Mouse (Mus musculus) forebrain, embryonic 15.5 days (tissue): ENCODE results near the gene Nfasc. TPM values are rescaled to one million over a fixed set of nuclear protein-coding genes. Genes with fewer than 3 reads are reported as not detected.

Experiments used
- ATAC-seq: fragments of 200-750 bp; cut with Nextera tagmentation; replicated peaks from 2 replicates; pipeline ENCODE4 v1.8.0; 2017; ENCODE audit warnings: mild to moderate bottlenecking, moderate TSS enrichment, moderate library complexity
- H3K27ac ChIP-seq: fragments of 300-500 bp; sonication (generic); replicated peaks from 2 replicates; pipeline ENCODE4 v1.5.1; 2015; ENCODE audit warnings: mild to moderate bottlenecking, inconsistent platforms
- H3K27me3 ChIP-seq: fragments of 300-500 bp; sonication (generic); 2 replicates; pipeline ENCODE4 v1.6.1; 2015; ENCODE audit warnings: inconsistent platforms
- H3K36me3 ChIP-seq: fragments of 300-500 bp; sonication (generic); 2 replicates; pipeline ENCODE4 v1.6.1; 2015; ENCODE audit warnings: mild to moderate bottlenecking, inconsistent platforms
- H3K4me1 ChIP-seq: fragments of 300-500 bp; sonication (generic); 2 replicates; pipeline ENCODE4 v1.6.1; 2015; ENCODE audit warnings: inconsistent platforms
- H3K4me2 ChIP-seq: fragments of 300-500 bp; sonication (generic); replicated peaks from 2 replicates; pipeline ENCODE4 v1.6.1; 2015; ENCODE audit warnings: mild to moderate bottlenecking, inconsistent platforms
- H3K4me3 ChIP-seq: fragments of 300-500 bp; sonication (generic); 2 replicates; pipeline ENCODE4 v1.5.1; 2015; ENCODE audit warnings: mild to moderate bottlenecking, inconsistent platforms
- H3K9ac ChIP-seq: fragments of 300-500 bp; sonication (generic); replicated peaks from 2 replicates; pipeline ENCODE4 v1.6.1; 2015; ENCODE audit warnings: mild to moderate bottlenecking, inconsistent platforms
- H3K9me3 ChIP-seq: fragments of 300-500 bp; sonication (generic); 2 replicates; pipeline ENCODE4 v1.6.1; 2016; ENCODE audit warnings: inconsistent platforms
- WGBS: fragments of 180-500 bp; shearing (Covaris S2); methylation state at CpG from one replicate; pipeline ENCODE4 v1.1.7; 2015; ENCODE audit warnings: mixed read lengths; 5-methylcytosine and 5-hydroxymethylcytosine counted together
- polyA plus RNA-seq: library from polyadenylated mRNA; unstranded; fragments of >200 nt; fragmentation: Nextera tagmentation; extraction: Ambion mirVana; gene quantifications from 2 replicates; pipeline ENCODE4 v1.2.1, GENCODE M21; 2015

Nfasc gene
- polyA plus RNA-seq, 1 experiment from 2014 or later, result 51.5 TPM

GRCm38 (mm10) chr1:132530631-132531191, 210.9 kb downstream of the Nfasc start:
- Histone ChIP-seq H3K9ac (no peak overlapping the region), H3K27ac (peak overlapping the region; percentile 51), H3K4me2 (no peak overlapping the region), H3K4me1 (peaks cover 50% of the 10 kb centered on the region), H3K9me3 (no peaks in the 10 kb centered on the region), H3K4me3 (no peak overlapping the region), H3K27me3 (no peaks in the 10 kb centered on the region), H3K36me3 (peaks cover 11% of the 10 kb centered on the region)
- ATAC-seq, result peak; percentile 37; the same call in 1 of the 2 replicates
- under 1% methylated on average over 5 of the region's 5 CpGs for WGBS

- Histone ChIP-seq H3K4me3 (no peak overlapping the region), H3K4me1 (peaks cover 41% of the 10 kb centered on the region), H3K36me3 (peaks cover 23% of the 10 kb centered on the region), H3K9ac (no peak overlapping the region), H3K9me3 (no peaks in the 10 kb centered on the region), H3K27me3 (no peaks in the 10 kb centered on the region), H3K27ac (0 out of 2 replicates have a peak overlapping the region, but pooled peaks have one; percentile 8), H3K4me2 (no peak overlapping the region)
- 88% methylated on average over 19 of the region's 19 CpGs for WGBS
- no peak for ATAC-seq
Measured at GRCm38 (mm10) chr1:132528647-132529334, 212.8 kb downstream of the Nfasc start.

GRCm38 (mm10) chr1:132528071-132528470, 213.5 kb downstream of the Nfasc start:
- WGBS, result 92% methylated on average over 13 of the region's 13 CpGs
- Histone ChIP-seq H3K9ac (no peak overlapping the region), H3K36me3 (peaks cover 30% of the 10 kb centered on the region), H3K4me1 (peaks cover 35% of the 10 kb centered on the region), H3K27ac (no peak overlapping the region), H3K4me2 (no peak overlapping the region), H3K27me3 (no peaks in the 10 kb centered on the region), H3K4me3 (no peak overlapping the region), H3K9me3 (no peaks in the 10 kb centered on the region)
- no peak for ATAC-seq

- Histone ChIP-seq H3K9ac (peak overlapping the region; percentile 55), H3K27me3 (no peaks in the 10 kb centered on the region), H3K36me3 (peaks cover 50% of the 10 kb centered on the region), H3K4me2 (peak overlapping the region; percentile 28), H3K4me1 (peaks cover 28% of the 10 kb centered on the region), H3K9me3 (no peaks in the 10 kb centered on the region), H3K4me3 (no peak overlapping the region), H3K27ac (peak overlapping the region; percentile 91)
- WGBS, result 7% methylated on average over 10 of the region's 10 CpGs
- ATAC-seq, result peak; percentile 70
Measured at GRCm38 (mm10) chr1:132525832-132526231, 215.8 kb downstream of the Nfasc start.

GRCm38 (mm10) chr1:132523920-132524319, 217.7 kb downstream of the Nfasc start:
- Histone ChIP-seq H3K27ac (no peak overlapping the region), H3K9ac (no peak overlapping the region), H3K4me1 (peaks cover 20% of the 10 kb centered on the region), H3K4me2 (no peak overlapping the region), H3K9me3 (no peaks in the 10 kb centered on the region), H3K36me3 (peaks cover 58% of the 10 kb centered on the region), H3K27me3 (no peaks in the 10 kb centered on the region), H3K4me3 (no peak overlapping the region)
- no peak for ATAC-seq
- WGBS, result 32% methylated on average over 4 of the region's 4 CpGs

GRCm38 (mm10) chr1:132523048-132523447, 218.5 kb downstream of the Nfasc start:
- H3K9me3 ChIP-seq, result no peaks in the 10 kb centered on the region
- H3K4me3 ChIP-seq, result no peak overlapping the region
- WGBS, result 70% methylated on average over 8 of the region's 8 CpGs
- H3K4me1 ChIP-seq, result peaks cover 20% of the 10 kb centered on the region
- no peak overlapping the region for H3K27ac ChIP-seq
- no peak for ATAC-seq
- no peaks in the 10 kb centered on the region for H3K27me3 ChIP-seq
- H3K36me3 ChIP-seq, result peaks cover 59% of the 10 kb centered on the region
- no peak overlapping the region for H3K9ac ChIP-seq
- H3K4me2 ChIP-seq, result no peak overlapping the region

GRCm38 (mm10) chr1:132520764-132521163, 220.8 kb downstream of the Nfasc start:
- no peaks in the 10 kb centered on the region for H3K27me3 ChIP-seq
- ATAC-seq, result peak; percentile 24; the same call in 1 of the 2 replicates
- H3K4me3 ChIP-seq, result no peak overlapping the region
- 25% methylated on average over 3 of the region's 6 CpGs for whole genome bisulfite sequencing
- H3K9ac ChIP-seq, result no peak overlapping the region
- peaks cover 7% of the 10 kb centered on the region for H3K4me1 ChIP-seq
- H3K27ac ChIP-seq, result no peak overlapping the region
- H3K36me3 ChIP-seq, result peaks cover 70% of the 10 kb centered on the region
- H3K9me3 ChIP-seq, result no peaks in the 10 kb centered on the region
- no peak overlapping the region for H3K4me2 ChIP-seq

- Histone ChIP-seq H3K36me3 (peaks cover 65% of the 10 kb centered on the region), H3K4me1 (no peaks in the 10 kb centered on the region), H3K9ac (no peak overlapping the region), H3K27me3 (no peaks in the 10 kb centered on the region), H3K4me2 (no peak overlapping the region), H3K9me3 (no peaks in the 10 kb centered on the region), H3K27ac (no peak overlapping the region), H3K4me3 (no peak overlapping the region)
- no peak for ATAC-seq
- WGBS, result 84% methylated on average over 11 of the region's 11 CpGs
Measured at GRCm38 (mm10) chr1:132519734-132520133, 221.9 kb downstream of the Nfasc start.

GRCm38 (mm10) chr1:132518621-132519020, 223.0 kb downstream of the Nfasc start:
- ATAC-seq, result no peak
- Histone ChIP-seq H3K4me3 (no peak overlapping the region), H3K9me3 (no peaks in the 10 kb centered on the region), H3K4me1 (no peaks in the 10 kb centered on the region), H3K36me3 (peaks cover 59% of the 10 kb centered on the region), H3K4me2 (no peak overlapping the region), H3K27me3 (no peaks in the 10 kb centered on the region), H3K9ac (no peak overlapping the region), H3K27ac (no peak overlapping the region)
- WGBS, result 86% methylated on average over 18 of the region's 18 CpGs

- Histone ChIP-seq H3K27ac (no peak overlapping the region), H3K27me3 (no peaks in the 10 kb centered on the region), H3K4me2 (no peak overlapping the region), H3K9ac (no peak overlapping the region), H3K36me3 (peaks cover 41% of the 10 kb centered on the region), H3K9me3 (no peaks in the 10 kb centered on the region), H3K4me3 (no peak overlapping the region), H3K4me1 (no peaks in the 10 kb centered on the region)
- no peak for ATAC-seq
- WGBS, result 91% methylated on average over 11 of the region's 11 CpGs
Measured at GRCm38 (mm10) chr1:132516776-132517175, 224.8 kb downstream of the Nfasc start.

- ATAC-seq, result no peak
- WGBS, result 90% methylated on average over 12 of the region's 12 CpGs
- peaks cover 34% of the 10 kb centered on the region for H3K36me3 ChIP-seq
Measured at GRCm38 (mm10) chr1:132515339-132515738, 226.3 kb downstream of the Nfasc start.

More at GRCm38 (mm10) chr1:132515339-132515738, 226.3 kb downstream of the Nfasc start:
- Histone ChIP-seq H3K9ac (no peak overlapping the region), H3K27ac (no peak overlapping the region), H3K4me2 (no peak overlapping the region), H3K4me1 (peaks cover 3% of the 10 kb centered on the region; the same call in 1 of the 2 replicates), H3K4me3 (no peak overlapping the region), H3K27me3 (no peaks in the 10 kb centered on the region), H3K9me3 (no peaks in the 10 kb centered on the region)
